Comparison of ENCODE assay signal across 8 mouse cellular contexts in the genomic region with DNA sequence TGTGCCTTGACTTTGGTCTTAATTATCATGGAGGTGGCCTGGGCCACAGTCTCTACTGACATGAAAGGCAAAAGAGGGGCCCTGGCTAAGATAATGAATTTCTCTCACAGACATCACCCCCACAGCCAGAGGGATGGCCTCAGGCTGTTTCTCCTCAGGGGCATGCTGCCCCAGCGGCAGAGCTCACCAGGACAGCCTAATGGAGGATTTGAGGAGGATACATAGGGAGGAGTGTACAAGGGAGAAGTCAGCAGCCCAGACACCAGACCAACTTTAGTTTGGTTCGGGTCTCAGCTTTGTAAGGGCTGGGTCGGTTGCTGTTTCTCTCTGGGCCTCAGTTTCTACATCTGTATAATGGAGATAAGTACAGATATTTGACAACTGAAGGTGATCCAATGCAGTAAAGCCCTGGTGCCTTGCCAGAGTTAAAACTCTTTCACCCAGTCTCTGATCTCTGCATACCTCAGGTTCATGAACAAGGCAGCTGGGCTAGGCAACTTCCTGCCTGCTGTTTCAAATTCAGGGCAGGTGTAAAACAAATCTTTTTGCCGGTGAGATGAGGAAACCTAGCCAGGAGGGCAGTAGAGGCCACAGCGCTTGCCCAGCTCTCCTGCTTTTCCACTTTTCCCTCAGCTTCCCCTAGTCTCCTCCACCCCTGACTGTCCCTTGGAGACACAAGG. TPM values are rescaled to one million over a fixed set of nuclear protein-coding genes. Genes with fewer than 3 reads are reported as not detected.
DNase-seq lines count a peak whose midpoint lies in the region; ATAC-seq and TF ChIP-seq lines count a peak whose summit lies in the region.

No protein-coding gene starts in this region.

- 70% methylated on average over 5 of the region's 5 CpGs for WGBS in heart, postnatal 0 days
- WGBS in forebrain, embryonic 15.5 days: 82% methylated on average over 5 of the region's 5 CpGs
- WGBS in midbrain, postnatal 0 days: 75% methylated on average over 5 of the region's 5 CpGs

- ATAC-seq in heart, postnatal 0 days (ENCODE audit: insufficient read depth, low read depth): no peak
- ATAC-seq in CD4-positive, CD25-positive, alpha-beta regulatory T cell, adult 4 months: peak; percentile 45
- ATAC-seq in forebrain, embryonic 15.5 days (replicated peaks): peak; percentile 33; the same call in 1 of the 2 replicates
- peak; percentile 13; the same call in 1 of the 2 replicates for ATAC-seq in midbrain, postnatal 0 days (ENCODE audit: low FRiP score)

- 0 out of 2 replicates have a peak, but pooled peaks cover 15% of the 10 kb centered on the region for H3K4me1 ChIP-seq in heart, postnatal 0 days (ENCODE audit: control insufficient read depth, insufficient read depth)
- peaks cover 11% of the 10 kb centered on the region for H3K4me1 ChIP-seq in forebrain, embryonic 15.5 days
- no peaks in the 10 kb centered on the region for H3K4me1 ChIP-seq in midbrain, postnatal 0 days (ENCODE audit: insufficient read depth, low read length)

- intact Hi-C loops in heart, postnatal 36 days (cut with DNase I): no loop called here

- peak overlapping the region; percentile 39; the same call in 1 of the 2 replicates for H3K4me2 ChIP-seq in heart, postnatal 0 days (ENCODE audit: low read depth, low read length)
- peak overlapping the region; percentile 26; the same call in 1 of the 2 replicates for H3K4me2 ChIP-seq in forebrain, embryonic 15.5 days (replicated peaks)
- no peak overlapping the region for H3K4me2 ChIP-seq in midbrain, postnatal 0 days (ENCODE audit: low read depth, low read length, poor library complexity, severe bottlenecking)

- no peak for TF ChIP-seq EP300 in heart, postnatal 0 days (IDR thresholded peaks at IDR 0.05; ENCODE audit: low read depth)

- H3K9ac ChIP-seq in heart, postnatal 0 days (replicated peaks; ENCODE audit: low read depth, low read length): peak overlapping the region; percentile 40
- no peak overlapping the region for H3K9ac ChIP-seq in forebrain, embryonic 15.5 days (replicated peaks)
- H3K9ac ChIP-seq in midbrain, postnatal 0 days (replicated peaks; ENCODE audit: low read length, poor library complexity, severe bottlenecking): no peak overlapping the region

- no peaks in the 10 kb centered on the region for H3K36me3 ChIP-seq in heart, postnatal 0 days (replicated peaks; ENCODE audit: control insufficient read depth, insufficient read depth, low read length)
- no peaks in the 10 kb centered on the region for H3K36me3 ChIP-seq in forebrain, embryonic 15.5 days
- no peaks in the 10 kb centered on the region for H3K36me3 ChIP-seq in midbrain, postnatal 0 days (ENCODE audit: insufficient read depth, low read length)

- TF ChIP-seq CTCF in heart, postnatal 0 days (IDR thresholded peaks at IDR 0.05; ENCODE audit: low read depth): no peak
- no peak for TF ChIP-seq CTCF in midbrain, postnatal 0 days (IDR thresholded peaks at IDR 0.05)

- DNase-seq in heart, postnatal 0 days (ENCODE audit: low spot score): no peak
- DNase-seq in heart, postnatal 36 days: no peak
- DNase-seq in midbrain, postnatal 0 days (ENCODE audit: low spot score): no peak
- DNase-seq in layer of hippocampus, postnatal 14 days (ENCODE audit: low spot score in 2 of 2): no peak
- DNase-seq in spleen, adult 12 weeks (ENCODE audit: low spot score): no peak
- no peak for DNase-seq in urinary bladder, postnatal 36 days (ENCODE audit: low spot score in 2 of 2)

- no peaks in the 10 kb centered on the region for H3K9me3 ChIP-seq in heart, postnatal 0 days (replicated peaks; ENCODE audit: control insufficient read depth, low read length)
- H3K9me3 ChIP-seq in forebrain, embryonic 15.5 days: no peaks in the 10 kb centered on the region
- H3K9me3 ChIP-seq in midbrain, postnatal 0 days (ENCODE audit: low read length): no peaks in the 10 kb centered on the region

- H3K27ac ChIP-seq in heart, postnatal 0 days (ENCODE audit: low read depth): peak overlapping the region; percentile 72
- peak overlapping the region; percentile 68 for H3K27ac ChIP-seq in forebrain, embryonic 15.5 days (replicated peaks)
- peak overlapping the region; percentile 14; the same call in 1 of the 2 replicates for H3K27ac ChIP-seq in midbrain, postnatal 0 days (ENCODE audit: low read depth, low read length)

- no peaks in the 10 kb centered on the region for H3K27me3 ChIP-seq in heart, postnatal 0 days (ENCODE audit: control insufficient read depth, insufficient read depth, low read length)
- H3K27me3 ChIP-seq in forebrain, embryonic 15.5 days: no peaks in the 10 kb centered on the region
- H3K27me3 ChIP-seq in midbrain, postnatal 0 days (ENCODE audit: insufficient read depth, low read length): no peaks in the 10 kb centered on the region

- H3K4me3 ChIP-seq in heart, postnatal 0 days (ENCODE audit: low read depth, low read length): peak overlapping the region; percentile 25; the same call in 1 of the 2 replicates
- no peak overlapping the region for H3K4me3 ChIP-seq in forebrain, embryonic 15.5 days
- H3K4me3 ChIP-seq in midbrain, postnatal 0 days (ENCODE audit: low read depth, low read length): no peak overlapping the region

RNA-seq across cellular contexts. Expression of a gene that starts 0.9 kb away (rescaled TPM):
- 2.9 and 3.5 TPM in 2 replicates for total RNA-seq in heart, postnatal 0 days (2014; rRNA removed; ENCODE audit: low replicate concordance)
- 1.1 and 1.4 TPM in 2 replicates for polyA plus RNA-seq in heart, postnatal 0 days (2015; fragmentation: Nextera tagmentation; extraction: Ambion mirVana)
- 1 to 10 TPM; 1.1 TPM for total RNA-seq in heart, postnatal 36 days (2021)
- polyA plus RNA-seq in CD4-positive, CD25-positive, alpha-beta regulatory T cell, adult 4 months (2017; shearing (Covaris generic)): 10 to 100 TPM; 33.1 to 56.6 TPM
- polyA plus RNA-seq in forebrain, embryonic 15.5 days (2015; fragmentation: Nextera tagmentation; extraction: Ambion mirVana): 0.33 and 0.60 TPM in 2 replicates
- total RNA-seq in midbrain, postnatal 0 days (2014; rRNA removed): 0.44 and 1.7 TPM in 2 replicates
- polyA plus RNA-seq in midbrain, postnatal 0 days (2015; fragmentation: Nextera tagmentation; extraction: Ambion mirVana): 0.70 and 0.75 TPM in 2 replicates
- 1 to 10 TPM; 2.9 to 3.5 TPM for total RNA-seq in layer of hippocampus, postnatal 14 days (2021)

RNA-seq across cellular contexts. Expression of a gene that starts 49.0 kb away (rescaled TPM):
- 37.9 and 42.6 TPM in 2 replicates for total RNA-seq in heart, postnatal 0 days (2014; rRNA removed; ENCODE audit: low replicate concordance)
- polyA plus RNA-seq in heart, postnatal 0 days (2015; fragmentation: Nextera tagmentation; extraction: Ambion mirVana): 88.6 and 91.7 TPM in 2 replicates
- total RNA-seq in heart, postnatal 36 days (2021): 10 to 100 TPM; 26.7 to 29.1 TPM
- polyA plus RNA-seq in CD4-positive, CD25-positive, alpha-beta regulatory T cell, adult 4 months (2017; shearing (Covaris generic)): 10 to 100 TPM; 10.9 to 16.8 TPM
- 274 and 297 TPM in 2 replicates for polyA plus RNA-seq in forebrain, embryonic 15.5 days (2015; fragmentation: Nextera tagmentation; extraction: Ambion mirVana)
- 110 and 153 TPM in 2 replicates for total RNA-seq in midbrain, postnatal 0 days (2014; rRNA removed)
- 295 and 300 TPM in 2 replicates for polyA plus RNA-seq in midbrain, postnatal 0 days (2015; fragmentation: Nextera tagmentation; extraction: Ambion mirVana)
- total RNA-seq in layer of hippocampus, postnatal 14 days (2021): 100 to 1,000 TPM; 110 to 116 TPM

Comparison
In these comparisons a context has a peak if more than half of its experiments do, and no peak if none do; other contexts are left out.
1. H3K27ac ChIP-seq: peak in every context shown above with its lines; median percentile 72 in heart, postnatal 0 days; 68 in forebrain, embryonic 15.5 days; 14 in midbrain, postnatal 0 days.